ENCODE assay signal across 9 mouse cellular contexts in genomic region chr3:149705724-149706123, GRCm38 (mm10).
DNase-seq lines count a peak whose midpoint lies in the region; ATAC-seq and TF ChIP-seq lines count a peak whose summit lies in the region.
"Had no signal": no experiment of that assay in that cellular context is flagged by ENCODE, and none has a peak within 500 bp of the region (broad histone marks: within the 10 kb centered on the region; RNA-seq: fewer than 3 reads in every experiment).

No protein-coding gene starts in this region.

- 0 out of 2 replicates have a peak, but pooled peaks have one; percentile 5 for TF ChIP-seq CTCF in lung, embryonic 14.5 days (IDR thresholded peaks at IDR 0.05; ENCODE audit: low read depth)
- TF ChIP-seq CTCF in hindbrain, postnatal 0 days (IDR thresholded peaks at IDR 0.05; ENCODE audit: low read depth) = no peak; the same call in 1 of the 2 replicates

- H3K9me3 ChIP-seq in lung, embryonic 14.5 days (ENCODE audit: low read depth, low read length) = no peaks in the 10 kb centered on the region
- H3K9me3 ChIP-seq in hindbrain, postnatal 0 days (ENCODE audit: low read length) = no peaks in the 10 kb centered on the region
- H3K9me3 ChIP-seq in heart, embryonic 10.5 days = no peaks in the 10 kb centered on the region

- H3K36me3 ChIP-seq in lung, embryonic 14.5 days (ENCODE audit: insufficient read depth) = no peaks in the 10 kb centered on the region
- no peaks in the 10 kb centered on the region for H3K36me3 ChIP-seq in hindbrain, postnatal 0 days (ENCODE audit: insufficient read depth, low read length)
- no peaks in the 10 kb centered on the region for H3K36me3 ChIP-seq in heart, embryonic 10.5 days

- no peak for ATAC-seq in lung, embryonic 14.5 days (ENCODE audit: insufficient read depth)
- ATAC-seq in hindbrain, postnatal 0 days = 0 out of 2 replicates have a peak, but pooled peaks have one; percentile 56
- ATAC-seq: Patski had no signal

- H3K27me3 ChIP-seq in lung, embryonic 14.5 days (ENCODE audit: insufficient read depth, low read length) = no peaks in the 10 kb centered on the region
- H3K27me3 ChIP-seq in hindbrain, postnatal 0 days (ENCODE audit: insufficient read depth, low read length) = no peaks in the 10 kb centered on the region
- H3K27me3 ChIP-seq in heart, embryonic 10.5 days (ENCODE audit: insufficient read depth, poor library complexity, severe bottlenecking) = no peaks in the 10 kb centered on the region
- H3K27me3 ChIP-seq: Patski had no signal

- no peaks in the 10 kb centered on the region for H3K4me1 ChIP-seq in lung, embryonic 14.5 days (ENCODE audit: insufficient read depth)
- H3K4me1 ChIP-seq in hindbrain, postnatal 0 days (ENCODE audit: insufficient read depth, low read length) = no peaks in the 10 kb centered on the region
- no peaks in the 10 kb centered on the region for H3K4me1 ChIP-seq in heart, embryonic 10.5 days

- 82% methylated on average over 10 of the region's 10 CpGs for WGBS in lung, embryonic 14.5 days
- WGBS in hindbrain, postnatal 0 days = 67% methylated on average over 10 of the region's 10 CpGs
- WGBS in heart, embryonic 10.5 days = 87% methylated on average over 10 of the region's 10 CpGs

- H3K9ac ChIP-seq in lung, embryonic 14.5 days = no peak overlapping the region
- H3K9ac ChIP-seq in hindbrain, postnatal 0 days (replicated peaks; ENCODE audit: low read length) = no peak overlapping the region

- no peak overlapping the region for H3K27ac ChIP-seq in lung, embryonic 14.5 days (ENCODE audit: low read depth)
- H3K27ac ChIP-seq in hindbrain, postnatal 0 days = no peak overlapping the region
- H3K27ac ChIP-seq in heart, embryonic 10.5 days = no peak overlapping the region

- H3K4me2 ChIP-seq in lung, embryonic 14.5 days = no peak overlapping the region
- peak overlapping the region; percentile 38 for H3K4me2 ChIP-seq in hindbrain, postnatal 0 days (ENCODE audit: low read depth, low read length)

- no peak overlapping the region for H3K4me3 ChIP-seq in lung, embryonic 14.5 days (ENCODE audit: low read depth, low read length)
- H3K4me3 ChIP-seq in hindbrain, postnatal 0 days (ENCODE audit: low read length) = peak overlapping the region; percentile 7; the same call in 1 of the 2 replicates
- H3K4me3 ChIP-seq in heart, embryonic 10.5 days = no peak overlapping the region

- intact Hi-C loops in left cerebral cortex, postnatal 36 days (cut with DNase I) = no loop called here

- DNase-seq in lung, embryonic 14.5 days = no peak
- DNase-seq in lung, adult 18-20 months = no peak
- peak; percentile 56 for DNase-seq in hindbrain, postnatal 0 days (ENCODE audit: low spot score)
- peak; percentile 8 to 31 for DNase-seq in left cerebral cortex, postnatal 36 days (ENCODE audit: low spot score in 2 of 2)
- peak; percentile 6 for DNase-seq in right cerebral cortex, postnatal 36 days (ENCODE audit: low spot score in 2 of 2)
- no peak for DNase-seq in heart, embryonic 10.5 days (ENCODE audit: low spot score)
- no peak for DNase-seq in thymus, postnatal 10 days (ENCODE audit: low spot score in 2 of 2)
- DNase-seq: gastrocnemius, postnatal 10 days had no signal

Comparison
In these comparisons a context has a peak if more than half of its experiments do, and no peak if none do; other contexts are left out.
1. DNase-seq: peak in hindbrain, postnatal 0 days (single experiment), left cerebral cortex, postnatal 36 days (2 of 2) and right cerebral cortex, postnatal 36 days (2 of 2); none in lung, embryonic 14.5 days (single experiment), lung, adult 18-20 months (0 of 2), heart, embryonic 10.5 days (single experiment) and thymus, postnatal 10 days (0 of 2).